Mouse (Mus musculus) brown adipose tissue, adult 24 weeks (tissue): ENCODE results near the gene Fermt1. TPM values are rescaled to one million over a fixed set of nuclear protein-coding genes. Genes with fewer than 3 reads are reported as not detected.

ENCODE experiments used
- polyA plus RNA-seq: library from polyadenylated mRNA; stranded (reverse); fragments of >200 nt; gene quantifications from 2 replicates; pipeline ENCODE4 v1.2.4, GENCODE M21; 2012; ENCODE audit not compliant: missing spikeins, insufficient read depth, insufficient read length

The Fermt1 gene
- polyA plus RNA-seq, 1 experiment = not detected

Other genes starting within 250 kb of the Fermt1 start
- gene Chgb, start 164.6 kb downstream of the Fermt1 start, polyA plus RNA-seq = not detected in 2 replicates
- 8.6 and 10.0 TPM in 2 replicates for gene Trmt6, start 129.9 kb downstream of the Fermt1 start, polyA plus RNA-seq
- gene Mcm8, start 129.8 kb downstream of the Fermt1 start, polyA plus RNA-seq = 2.7 and 3.4 TPM in 2 replicates
- 277 and 328 TPM in 2 replicates for gene Crls1, start 99.2 kb downstream of the Fermt1 start, polyA plus RNA-seq
- 1.1 and 1.4 TPM in 2 replicates for gene Lrrn4, start 65.0 kb downstream of the Fermt1 start, polyA plus RNA-seq